Mouse (Mus musculus): ENCODE measurements around the gene Tnfrsf12a. TPM values are rescaled to one million over a fixed set of nuclear protein-coding genes. Genes with fewer than 3 reads are reported as not detected.

The Tnfrsf12a gene
- polyA plus RNA-seq, 1 experiment = 3.8 TPM

DNA sequence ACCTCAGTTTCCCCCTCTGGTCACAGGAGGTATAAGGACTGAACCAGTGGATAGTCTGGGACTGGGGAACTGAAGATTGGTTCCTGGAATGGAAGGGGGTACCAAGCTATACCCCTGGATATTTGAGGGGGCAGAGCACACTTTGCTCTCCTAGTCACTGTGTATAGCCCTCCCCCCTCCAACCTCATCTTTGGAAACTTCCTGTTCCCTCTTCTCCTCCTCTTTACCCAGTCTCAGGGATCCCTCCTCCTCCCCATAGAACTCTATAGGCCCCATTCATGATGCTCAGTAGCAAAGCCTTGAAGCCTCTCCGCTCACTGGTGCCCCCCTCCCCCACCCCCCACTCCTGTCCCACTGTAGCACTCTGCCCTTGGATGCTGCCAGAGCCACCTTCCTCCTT, 42.2 kb upstream of the Tnfrsf12a start:
- TF ChIP-seq POLR2A (IDR thresholded peaks at IDR 0.05; ENCODE audit: low read depth, low read length) (no peak), CTCF (IDR thresholded peaks at IDR 0.05; ENCODE audit: extremely low read depth, insufficient read depth, insufficient read length, insufficient replicate concordance) (no peak)
- WGBS = 73% methylated on average over 1 of the region's 1 CpGs
- Histone ChIP-seq H3K27me3 (ENCODE audit: control insufficient read depth, insufficient read depth, low read length) (no peaks in the 10 kb centered on the region), H3K27ac (ENCODE audit: insufficient read depth, low read length) (no peak overlapping the region), H3K4me1 (ENCODE audit: control insufficient read depth, insufficient read depth, insufficient read length) (no peaks in the 10 kb centered on the region), H3K36me3 (ENCODE audit: control insufficient read depth, insufficient read depth, low read length) (no peaks in the 10 kb centered on the region), H3K4me3 (ENCODE audit: extremely low read depth, insufficient read depth, insufficient read length) (no peak overlapping the region)
- DNase-seq (ENCODE audit: low read depth in 1 of 2, low spot score in 2 of 2) = no peak

DNA sequence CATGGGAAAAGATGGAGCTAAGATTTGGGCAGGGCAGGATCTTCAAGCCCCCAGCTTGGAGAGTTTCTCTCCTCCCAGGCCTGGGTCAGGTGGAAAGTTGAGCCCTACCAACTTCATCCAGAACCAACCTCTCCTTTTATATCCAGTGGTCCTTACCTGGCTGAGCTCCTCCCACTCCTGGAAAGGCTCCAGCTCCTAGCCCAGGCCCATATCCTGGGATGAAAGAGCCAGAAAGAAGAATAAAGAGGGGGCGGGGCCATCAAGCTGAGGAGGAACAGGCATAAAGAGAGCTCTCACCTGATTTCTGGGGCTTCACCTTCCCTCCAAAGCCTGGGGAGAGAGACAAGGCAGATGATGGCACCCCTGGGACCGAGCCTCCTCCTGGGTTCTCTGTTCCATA, 39.7 kb upstream of the Tnfrsf12a start:
- 84% methylated on average over 2 of the region's 2 CpGs for WGBS
- Histone ChIP-seq H3K27me3 (ENCODE audit: control insufficient read depth, insufficient read depth, low read length) (no peaks in the 10 kb centered on the region), H3K36me3 (ENCODE audit: control insufficient read depth, insufficient read depth, low read length) (no peaks in the 10 kb centered on the region), H3K27ac (ENCODE audit: insufficient read depth, low read length) (no peak overlapping the region), H3K4me1 (ENCODE audit: control insufficient read depth, insufficient read depth, insufficient read length) (no peaks in the 10 kb centered on the region), H3K4me3 (ENCODE audit: extremely low read depth, insufficient read depth, insufficient read length) (no peak overlapping the region)
- no peak for DNase-seq (ENCODE audit: low read depth in 1 of 2, low spot score in 2 of 2)
- no peak for TF ChIP-seq CTCF (IDR thresholded peaks at IDR 0.05; ENCODE audit: extremely low read depth, insufficient read depth, insufficient read length, insufficient replicate concordance)
- no peak for TF ChIP-seq POLR2A (IDR thresholded peaks at IDR 0.05; ENCODE audit: low read depth, low read length)

DNA sequence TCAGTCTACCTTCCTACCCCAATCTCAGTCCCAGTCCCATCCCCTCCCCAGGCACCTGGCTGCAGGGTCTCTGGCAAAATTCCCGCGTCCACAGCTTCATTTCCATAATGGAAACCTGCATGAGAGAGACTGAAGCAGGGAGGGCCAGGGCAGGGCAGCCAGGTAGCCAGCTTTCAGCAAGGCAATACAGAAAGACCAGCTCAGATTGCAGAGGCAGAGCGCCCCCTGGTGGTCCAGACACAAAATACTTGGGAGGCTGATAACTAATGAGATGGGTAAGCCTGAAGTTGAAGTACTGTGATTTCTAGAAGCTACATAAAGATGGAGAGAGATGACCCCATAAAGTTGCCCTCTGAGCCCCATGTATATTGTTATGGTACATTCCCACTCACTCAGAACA, 28.9 kb upstream of the Tnfrsf12a start:
- Histone ChIP-seq H3K27me3 (ENCODE audit: control insufficient read depth, insufficient read depth, low read length) (peaks cover 4% of the 10 kb centered on the region), H3K36me3 (ENCODE audit: control insufficient read depth, insufficient read depth, low read length) (no peaks in the 10 kb centered on the region), H3K27ac (ENCODE audit: insufficient read depth, low read length) (no peak overlapping the region), H3K4me3 (ENCODE audit: extremely low read depth, insufficient read depth, insufficient read length) (no peak overlapping the region), H3K4me1 (ENCODE audit: control insufficient read depth, insufficient read depth, insufficient read length) (no peaks in the 10 kb centered on the region)
- peak; percentile 34 to 64 for DNase-seq (ENCODE audit: low read depth in 1 of 2, low spot score in 2 of 2)
- TF ChIP-seq CTCF (IDR thresholded peaks at IDR 0.05; ENCODE audit: extremely low read depth, insufficient read depth, insufficient read length, insufficient replicate concordance) (peak; percentile 90; the same call in 1 of the 2 replicates), POLR2A (IDR thresholded peaks at IDR 0.05; ENCODE audit: low read depth, low read length) (no peak)
- 3% methylated on average over 3 of the region's 3 CpGs for WGBS

DNA sequence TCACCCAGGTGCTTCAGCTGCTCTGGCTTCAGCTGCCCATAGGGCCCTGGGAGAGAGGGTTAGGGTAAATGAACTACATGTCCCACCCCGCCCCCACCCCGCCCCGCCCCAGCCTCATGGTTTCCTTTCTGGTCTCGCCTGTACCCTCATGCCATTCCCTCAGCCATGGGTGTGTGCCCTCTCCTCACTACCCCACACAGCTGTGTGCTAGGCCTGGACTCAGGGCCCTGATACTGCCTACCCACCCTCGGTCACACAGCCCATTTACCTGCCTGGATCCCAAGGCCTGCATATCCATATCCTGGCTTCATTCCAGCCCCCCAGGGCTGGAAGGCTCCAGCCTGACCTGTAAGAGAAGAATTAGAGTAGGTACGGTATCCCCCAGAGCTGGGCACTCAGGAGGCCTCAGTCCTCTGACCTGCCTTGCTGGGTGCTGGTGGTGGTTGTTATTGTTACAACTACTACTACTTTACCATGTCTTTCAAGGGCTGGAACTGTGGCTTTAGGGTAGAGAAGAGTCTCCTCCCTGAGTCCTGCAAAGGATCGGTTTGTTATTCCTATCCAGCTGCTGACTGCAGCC, 28.3 kb upstream of the Tnfrsf12a start:
- Histone ChIP-seq H3K36me3 (ENCODE audit: control insufficient read depth, insufficient read depth, low read length) (no peaks in the 10 kb centered on the region), H3K4me1 (ENCODE audit: control insufficient read depth, insufficient read depth, insufficient read length) (no peaks in the 10 kb centered on the region), H3K27me3 (ENCODE audit: control insufficient read depth, insufficient read depth, low read length) (peaks cover 4% of the 10 kb centered on the region), H3K4me3 (ENCODE audit: extremely low read depth, insufficient read depth, insufficient read length) (no peak overlapping the region), H3K27ac (ENCODE audit: insufficient read depth, low read length) (no peak overlapping the region)
- TF ChIP-seq POLR2A (IDR thresholded peaks at IDR 0.05; ENCODE audit: low read depth, low read length) (no peak), CTCF (IDR thresholded peaks at IDR 0.05; ENCODE audit: extremely low read depth, insufficient read depth, insufficient read length, insufficient replicate concordance) (no peak)
- WGBS = 83% methylated on average over 7 of the region's 7 CpGs
- no peak for DNase-seq (ENCODE audit: low read depth in 1 of 2, low spot score in 2 of 2)

DNA sequence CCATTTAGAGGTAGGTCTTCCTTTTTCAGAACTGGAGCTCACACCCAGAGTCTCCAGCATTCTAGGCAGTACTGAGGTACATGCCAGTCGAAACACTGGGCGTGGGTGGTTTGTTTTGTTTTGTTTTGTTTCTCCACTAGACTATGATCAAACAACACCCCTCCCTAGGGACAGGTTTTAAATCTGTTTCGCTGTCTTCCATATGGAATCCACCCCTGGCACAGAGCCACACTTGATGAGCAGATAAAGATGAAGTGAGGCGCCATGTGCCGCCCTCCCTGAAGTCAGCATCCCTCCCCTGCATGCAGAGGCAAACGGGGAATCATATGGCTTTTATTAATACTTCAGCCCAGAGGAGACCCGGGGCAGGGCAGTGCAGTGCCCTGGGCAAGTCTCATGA, 27.5 kb upstream of the Tnfrsf12a start:
- no peak overlapping the region for H3K4me3 ChIP-seq (ENCODE audit: extremely low read depth, insufficient read depth, insufficient read length)
- no peak for DNase-seq (ENCODE audit: low read depth in 1 of 2, low spot score in 2 of 2)
- peaks cover under 1% of the 10 kb centered on the region; the same call in 1 of the 2 replicates for H3K4me1 ChIP-seq (ENCODE audit: control insufficient read depth, insufficient read depth, insufficient read length)
- peaks cover 7% of the 10 kb centered on the region for H3K27me3 ChIP-seq (ENCODE audit: control insufficient read depth, insufficient read depth, low read length)
- TF ChIP-seq POLR2A (IDR thresholded peaks at IDR 0.05; ENCODE audit: low read depth, low read length) (no peak), CTCF (IDR thresholded peaks at IDR 0.05; ENCODE audit: extremely low read depth, insufficient read depth, insufficient read length, insufficient replicate concordance) (no peak)
- WGBS = 70% methylated on average over 7 of the region's 7 CpGs
- H3K36me3 ChIP-seq (ENCODE audit: control insufficient read depth, insufficient read depth, low read length) = no peaks in the 10 kb centered on the region
- H3K27ac ChIP-seq (ENCODE audit: insufficient read depth, low read length) = no peak overlapping the region

DNA sequence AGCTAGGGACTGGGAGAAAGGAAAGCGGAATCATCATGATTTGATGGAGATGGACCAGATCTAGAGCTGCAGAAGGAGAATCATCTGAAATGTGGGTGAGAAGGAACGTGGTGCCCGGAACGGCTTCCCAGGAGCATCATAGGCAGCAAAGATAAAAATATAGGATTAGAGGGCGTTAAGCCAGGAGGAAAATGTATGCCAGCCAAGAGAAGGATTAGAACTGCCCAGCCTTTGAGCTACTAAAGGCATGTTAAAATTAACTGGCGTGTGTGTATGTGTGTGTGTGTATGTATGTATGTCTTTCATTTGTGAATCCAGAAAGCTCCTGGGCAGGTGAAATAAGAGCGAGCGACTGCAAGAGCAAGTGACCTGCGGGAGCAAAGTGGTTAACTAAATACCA, 26.0 kb upstream of the Tnfrsf12a start:
- no peak for DNase-seq (ENCODE audit: low read depth in 1 of 2, low spot score in 2 of 2)
- TF ChIP-seq POLR2A (IDR thresholded peaks at IDR 0.05; ENCODE audit: low read depth, low read length) = no peak
- no peak for TF ChIP-seq CTCF (IDR thresholded peaks at IDR 0.05; ENCODE audit: extremely low read depth, insufficient read depth, insufficient read length, insufficient replicate concordance)
- Histone ChIP-seq H3K36me3 (ENCODE audit: control insufficient read depth, insufficient read depth, low read length) (no peaks in the 10 kb centered on the region), H3K27me3 (ENCODE audit: control insufficient read depth, insufficient read depth, low read length) (peaks cover 14% of the 10 kb centered on the region), H3K27ac (ENCODE audit: insufficient read depth, low read length) (no peak overlapping the region), H3K4me1 (ENCODE audit: control insufficient read depth, insufficient read depth, insufficient read length) (peaks cover 6% of the 10 kb centered on the region; the same call in 1 of the 2 replicates), H3K4me3 (ENCODE audit: extremely low read depth, insufficient read depth, insufficient read length) (no peak overlapping the region)
- WGBS = 90% methylated on average over 9 of the region's 9 CpGs

DNA sequence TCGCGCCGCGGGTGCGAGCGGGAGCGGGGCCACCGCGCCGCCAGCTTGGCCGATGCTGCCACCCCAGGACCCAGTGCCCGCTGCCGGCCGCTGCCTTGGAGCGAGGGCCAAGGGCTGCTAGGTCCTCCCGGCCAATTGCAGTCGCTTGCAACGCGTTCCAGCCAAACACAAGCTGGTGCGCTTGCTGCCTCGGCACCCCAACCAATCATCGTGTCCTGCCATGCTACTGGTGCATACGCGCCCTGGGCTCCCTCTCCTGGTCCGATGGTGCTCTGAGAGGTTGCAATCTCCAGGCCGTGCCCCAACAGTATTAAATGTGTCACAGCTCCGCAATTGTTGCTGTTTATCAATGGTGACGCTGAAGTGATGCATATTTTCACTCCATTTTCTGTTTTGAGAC, 22.8 kb upstream of the Tnfrsf12a start:
- peaks cover 6% of the 10 kb centered on the region; the same call in 1 of the 2 replicates for H3K4me1 ChIP-seq (ENCODE audit: control insufficient read depth, insufficient read depth, insufficient read length)
- no peaks in the 10 kb centered on the region for H3K36me3 ChIP-seq (ENCODE audit: control insufficient read depth, insufficient read depth, low read length)
- WGBS = 1% methylated on average over 18 of the region's 28 CpGs
- peak; percentile 47 to 82 for DNase-seq (ENCODE audit: low read depth in 1 of 2, low spot score in 2 of 2)
- H3K4me3 ChIP-seq (ENCODE audit: extremely low read depth, insufficient read depth, insufficient read length) = peak overlapping the region; percentile 47; the same call in 1 of the 2 replicates
- H3K27ac ChIP-seq (ENCODE audit: insufficient read depth, low read length) = no peak overlapping the region
- H3K27me3 ChIP-seq (ENCODE audit: control insufficient read depth, insufficient read depth, low read length) = peaks cover 14% of the 10 kb centered on the region
- TF ChIP-seq CTCF (IDR thresholded peaks at IDR 0.05; ENCODE audit: extremely low read depth, insufficient read depth, insufficient read length, insufficient replicate concordance) (peak; percentile 34; the same call in 1 of the 2 replicates), POLR2A (IDR thresholded peaks at IDR 0.05; ENCODE audit: low read depth, low read length) (no peak)
